Comparison of ENCODE assay signal across 17 mouse cellular contexts in genomic region chr15:27618778-27619533, GRCm38 (mm10). TPM values are rescaled to one million over a fixed set of nuclear protein-coding genes. Genes with fewer than 3 reads are reported as not detected.
A peak's percentile ranks its signal among the peaks of the same experiment; 100 is the strongest.
DNase-seq lines count a peak whose midpoint lies in the region; ATAC-seq and TF ChIP-seq lines count a peak whose summit lies in the region.
"Had no signal": no experiment of that assay in that cellular context is flagged by ENCODE, and none has a peak within 500 bp of the region (broad histone marks: within the 10 kb centered on the region; RNA-seq: fewer than 3 reads in every experiment).

No protein-coding gene starts in this region.

- 41% methylated on average over 6 of the region's 6 CpGs for WGBS in liver, embryonic 11.5 days
- 34% methylated on average over 6 of the region's 6 CpGs for WGBS in liver, embryonic 12.5 days (ENCODE audit: insufficient replicate concordance)
- WGBS in stomach, postnatal 0 days: 68% methylated on average over 6 of the region's 6 CpGs
- WGBS in forebrain, embryonic 15.5 days: 89% methylated on average over 6 of the region's 6 CpGs
- 87% methylated on average over 6 of the region's 6 CpGs for WGBS in midbrain, embryonic 11.5 days

- no peak for TF ChIP-seq EP300 in stomach, postnatal 0 days (optimal IDR thresholded peaks at IDR 0.05)

- H3K9ac ChIP-seq in liver, embryonic 11.5 days (ENCODE audit: low read depth, low read length): no peak overlapping the region
- H3K9ac ChIP-seq in liver, embryonic 12.5 days: no peak overlapping the region
- H3K9ac ChIP-seq in stomach, postnatal 0 days (ENCODE audit: low read length): no peak overlapping the region
- H3K9ac ChIP-seq in forebrain, embryonic 15.5 days (replicated peaks): no peak overlapping the region
- H3K9ac ChIP-seq in midbrain, embryonic 11.5 days (ENCODE audit: low read length): no peak overlapping the region
- H3K9ac ChIP-seq: hindbrain, embryonic 14.5 days; neural tube, embryonic 13.5 days had no signal

- H3K4me2 ChIP-seq in liver, embryonic 11.5 days: peak overlapping the region; percentile 3
- H3K4me2 ChIP-seq in liver, embryonic 12.5 days: 0 out of 2 replicates have a peak overlapping the region, but pooled peaks have one; percentile 12
- no peak overlapping the region for H3K4me2 ChIP-seq in stomach, postnatal 0 days (replicated peaks; ENCODE audit: low read depth)
- H3K4me2 ChIP-seq in forebrain, embryonic 15.5 days (replicated peaks): no peak overlapping the region
- no peak overlapping the region for H3K4me2 ChIP-seq in midbrain, embryonic 11.5 days
- H3K4me2 ChIP-seq: hindbrain, embryonic 14.5 days; neural tube, embryonic 13.5 days had no signal

- no peak for DNase-seq in liver, embryonic 11.5 days (ENCODE audit: low spot score)
- DNase-seq in liver: no peak
- no peak for DNase-seq in stomach, postnatal 0 days (ENCODE audit: low spot score)
- DNase-seq in layer of hippocampus, postnatal 36 days: no peak
- no peak for DNase-seq in midbrain, embryonic 11.5 days (ENCODE audit: low spot score, missing footprints)
- DNase-seq: adrenal gland, adult 8-10 months; gastrocnemius, postnatal 36 days; lung, adult 2 months; midbrain, embryonic 14.5 days; thymus, postnatal 14 days had no signal

- peak; percentile 91 for ATAC-seq in liver, embryonic 11.5 days (replicated peaks; ENCODE audit: low FRiP score)
- ATAC-seq in erythroid progenitor cell, adult 5-6 weeks (replicated peaks; ENCODE audit: low FRiP score, poor library complexity, severe bottlenecking): peak; percentile 62
- ATAC-seq in liver, embryonic 12.5 days: peak; percentile 87
- peak; percentile 63; the same call in 1 of the 2 replicates for ATAC-seq in stomach, postnatal 0 days (ENCODE audit: low FRiP score, low TSS enrichment)
- ATAC-seq in forebrain, embryonic 15.5 days (replicated peaks): no peak
- no peak for ATAC-seq in midbrain, embryonic 11.5 days (ENCODE audit: low FRiP score)
- ATAC-seq: forebrain, embryonic 16.5 days had no signal

- TF ChIP-seq CTCF in stomach, postnatal 0 days (IDR thresholded peaks at IDR 0.05; ENCODE audit: low read depth): no peak

- no peaks in the 10 kb centered on the region for H3K27me3 ChIP-seq in liver, embryonic 11.5 days (replicated peaks; ENCODE audit: control insufficient read depth, insufficient read depth, low read length)
- H3K27me3 ChIP-seq in liver, embryonic 12.5 days (replicated peaks): no peaks in the 10 kb centered on the region
- H3K27me3 ChIP-seq in stomach, postnatal 0 days (ENCODE audit: control insufficient read depth, insufficient read depth, low read length): no peaks in the 10 kb centered on the region
- no peaks in the 10 kb centered on the region for H3K27me3 ChIP-seq in forebrain, embryonic 15.5 days
- H3K27me3 ChIP-seq in midbrain, embryonic 11.5 days (ENCODE audit: control insufficient read depth, insufficient read depth, low read length): no peaks in the 10 kb centered on the region
- H3K27me3 ChIP-seq: neural tube, embryonic 13.5 days had no signal

- H3K36me3 ChIP-seq in liver, embryonic 11.5 days (ENCODE audit: control insufficient read depth, insufficient read depth, low read length): peaks cover 17% of the 10 kb centered on the region; the same call in 1 of the 2 replicates
- peaks cover 92% of the 10 kb centered on the region for H3K36me3 ChIP-seq in liver, embryonic 12.5 days
- H3K36me3 ChIP-seq in stomach, postnatal 0 days (ENCODE audit: control insufficient read depth, insufficient read depth, low read length): peaks cover 9% of the 10 kb centered on the region; the same call in 1 of the 2 replicates
- peaks cover 32% of the 10 kb centered on the region for H3K36me3 ChIP-seq in forebrain, embryonic 15.5 days
- H3K36me3 ChIP-seq in midbrain, embryonic 11.5 days (ENCODE audit: control insufficient read depth, insufficient read depth, low read length): 0 out of 2 replicates have a peak, but pooled peaks cover 2% of the 10 kb centered on the region

- peak overlapping the region; percentile 25; the same call in 1 of the 2 replicates for H3K27ac ChIP-seq in liver, embryonic 11.5 days (ENCODE audit: low read depth, low read length)
- peak overlapping the region; percentile 56; the same call in 1 of the 2 replicates for H3K27ac ChIP-seq in liver, embryonic 12.5 days
- H3K27ac ChIP-seq in stomach, postnatal 0 days (replicated peaks): no peak overlapping the region
- H3K27ac ChIP-seq in forebrain, embryonic 15.5 days (replicated peaks): no peak overlapping the region
- H3K27ac ChIP-seq in midbrain, embryonic 11.5 days (ENCODE audit: low read depth, low read length): no peak overlapping the region
- H3K27ac ChIP-seq: hindbrain, embryonic 14.5 days; layer of hippocampus, adult 2 months; neural tube, embryonic 13.5 days had no signal

- H3K4me3 ChIP-seq in liver, embryonic 11.5 days (ENCODE audit: low read depth, low read length): no peak overlapping the region
- H3K4me3 ChIP-seq in liver, embryonic 12.5 days: no peak overlapping the region
- H3K4me3 ChIP-seq in stomach, postnatal 0 days (ENCODE audit: low read depth, low read length): no peak overlapping the region
- H3K4me3 ChIP-seq in forebrain, embryonic 15.5 days: no peak overlapping the region
- H3K4me3 ChIP-seq in midbrain, embryonic 11.5 days (ENCODE audit: low read depth, low read length): no peak overlapping the region
- H3K4me3 ChIP-seq: layer of hippocampus, adult 2 months; neural tube, embryonic 13.5 days had no signal

- peaks cover 15% of the 10 kb centered on the region for H3K4me1 ChIP-seq in liver, embryonic 11.5 days (replicated peaks; ENCODE audit: control insufficient read depth, insufficient read depth, low read length)
- H3K4me1 ChIP-seq in liver, embryonic 12.5 days: peaks cover 31% of the 10 kb centered on the region
- no peaks in the 10 kb centered on the region for H3K4me1 ChIP-seq in stomach, postnatal 0 days (replicated peaks; ENCODE audit: control insufficient read depth, insufficient read depth)
- H3K4me1 ChIP-seq in forebrain, embryonic 15.5 days: no peaks in the 10 kb centered on the region
- no peaks in the 10 kb centered on the region for H3K4me1 ChIP-seq in midbrain, embryonic 11.5 days (ENCODE audit: control insufficient read depth, insufficient read depth, low read length)
- H3K4me1 ChIP-seq: neural tube, embryonic 13.5 days had no signal

- no peaks in the 10 kb centered on the region for H3K9me3 ChIP-seq in liver, embryonic 11.5 days (ENCODE audit: control insufficient read depth, low read length)
- H3K9me3 ChIP-seq in liver, embryonic 12.5 days (replicated peaks): no peaks in the 10 kb centered on the region
- H3K9me3 ChIP-seq in stomach, postnatal 0 days (ENCODE audit: control insufficient read depth, low read length): no peaks in the 10 kb centered on the region
- no peaks in the 10 kb centered on the region for H3K9me3 ChIP-seq in forebrain, embryonic 15.5 days
- no peaks in the 10 kb centered on the region for H3K9me3 ChIP-seq in midbrain, embryonic 11.5 days (ENCODE audit: control insufficient read depth, low read length)
- H3K9me3 ChIP-seq: neural tube, embryonic 13.5 days had no signal

RNA-seq across cellular contexts. Expression of gene Otulin, which starts 11.5 kb away (rescaled TPM):
- 45.9 and 47.5 TPM in 2 replicates for polyA plus RNA-seq in liver, embryonic 11.5 days (2014; fragmentation: Nextera tagmentation; extraction: Ambion mirVana)
- total RNA-seq in erythroid progenitor cell, adult 5-6 weeks (2015; ENCODE audit: low replicate concordance): 22.0 and 24.7 TPM in 2 replicates
- 15.7 and 21.9 TPM in 2 replicates for total RNA-seq in erythroid progenitor cell, adult 5-6 weeks (2017; ENCODE audit: low replicate concordance)
- polyA plus RNA-seq in liver, embryonic 12.5 days (2016; fragmentation: Nextera tagmentation; extraction: Ambion mirVana): 33.1 and 35.0 TPM in 2 replicates
- polyA plus RNA-seq in stomach, postnatal 0 days (2015; fragmentation: Nextera tagmentation; extraction: Ambion mirVana): 23.7 and 24.4 TPM in 2 replicates
- total RNA-seq in layer of hippocampus, postnatal 36 days (2021): 10 to 100 TPM; 18.4 to 19.4 TPM
- polyA plus RNA-seq in forebrain, embryonic 15.5 days (2015; fragmentation: Nextera tagmentation; extraction: Ambion mirVana): 28.6 and 30.7 TPM in 2 replicates
- polyA plus RNA-seq in midbrain, embryonic 11.5 days (2014; fragmentation: Nextera tagmentation; extraction: Ambion mirVana): 33.3 and 34.0 TPM in 2 replicates

Comparison
In these comparisons a context has a peak if more than half of its experiments do, and no peak if none do; other contexts are left out.
1. ATAC-seq: peak in liver, embryonic 11.5 days (single experiment), erythroid progenitor cell, adult 5-6 weeks (single experiment), liver, embryonic 12.5 days (single experiment) and stomach, postnatal 0 days (single experiment); none in forebrain, embryonic 15.5 days (single experiment) and midbrain, embryonic 11.5 days (single experiment).
2. H3K27ac ChIP-seq: peak in liver, embryonic 11.5 days (single experiment) and liver, embryonic 12.5 days (single experiment); none in stomach, postnatal 0 days (single experiment), forebrain, embryonic 15.5 days (single experiment) and midbrain, embryonic 11.5 days (single experiment).
3. H3K4me2 ChIP-seq: peak in liver, embryonic 11.5 days (single experiment) and liver, embryonic 12.5 days (single experiment); none in stomach, postnatal 0 days (single experiment), forebrain, embryonic 15.5 days (single experiment) and midbrain, embryonic 11.5 days (single experiment).